Mouse (Mus musculus) limb, embryonic 15.5 days (tissue): ENCODE results near the gene Mrps18a. TPM values are rescaled to one million over a fixed set of nuclear protein-coding genes. Genes with fewer than 3 reads are reported as not detected.
A peak's percentile ranks its signal among the peaks of the same experiment; 100 is the strongest.

Source experiments
- ATAC-seq: fragments of 200-750 bp; cut with Nextera tagmentation; 2 replicates; pipeline ENCODE4 v1.8.0; 2017; ENCODE audit warnings: low read depth, moderate TSS enrichment; ENCODE audit not compliant: insufficient number of reproducible peaks, low FRiP score, low TSS enrichment
- H3K27ac ChIP-seq: fragments of 300-500 bp; sonication (generic); 2 replicates; pipeline ENCODE4 v1.5.1; 2015; ENCODE audit warnings: moderate library complexity, mild to moderate bottlenecking, inconsistent platforms
- H3K27me3 ChIP-seq: fragments of 300-500 bp; sonication (generic); 2 replicates; pipeline ENCODE4 v1.6.1; 2015; ENCODE audit warnings: inconsistent platforms
- H3K36me3 ChIP-seq: fragments of 300-500 bp; sonication (generic); 2 replicates; pipeline ENCODE4 v1.6.1; 2015; ENCODE audit warnings: inconsistent platforms
- H3K4me1 ChIP-seq: fragments of 300-500 bp; sonication (generic); 2 replicates; pipeline ENCODE4 v1.6.1; 2015; ENCODE audit warnings: inconsistent platforms
- H3K4me2 ChIP-seq: fragments of 300-500 bp; sonication (generic); 2 replicates; pipeline ENCODE4 v1.6.1; 2015; ENCODE audit warnings: mild to moderate bottlenecking, inconsistent platforms
- H3K4me3 ChIP-seq: fragments of 300-500 bp; sonication (generic); 2 replicates; pipeline ENCODE4 v1.5.1; 2015; ENCODE audit warnings: mild to moderate bottlenecking, inconsistent platforms
- H3K9ac ChIP-seq: fragments of 300-500 bp; sonication (generic); 2 replicates; pipeline ENCODE4 v1.6.1; 2015; ENCODE audit warnings: inconsistent platforms
- H3K9me3 ChIP-seq: fragments of 300-500 bp; sonication (generic); 2 replicates; pipeline ENCODE4 v1.6.1; 2016; ENCODE audit warnings: inconsistent platforms
- WGBS: fragments of 180-500 bp; shearing (Covaris S2); methylation state at CpG from one replicate; pipeline ENCODE4 v1.1.7; 2015; 5-methylcytosine and 5-hydroxymethylcytosine counted together
- polyA plus RNA-seq: library from polyadenylated mRNA; unstranded; fragments of >200 nt; fragmentation: Nextera tagmentation; extraction: Ambion mirVana; gene quantifications from 2 replicates; pipeline ENCODE4 v1.2.1, GENCODE M21; 2015

Mrps18a gene
- polyA plus RNA-seq, 1 experiment from 2014 or later, result 132 TPM

- Histone ChIP-seq H3K4me3 (no peak overlapping the region), H3K4me2 (no peak overlapping the region), H3K9me3 (no peaks in the 10 kb centered on the region), H3K27me3 (no peaks in the 10 kb centered on the region), H3K27ac (no peak overlapping the region), H3K4me1 (peaks cover 32% of the 10 kb centered on the region), H3K36me3 (no peaks in the 10 kb centered on the region), H3K9ac (no peak overlapping the region)
- WGBS, result 72% methylated on average over 2 of the region's 2 CpGs
- ATAC-seq, result no peak
Observed at GRCm38 (mm10) chr17:46079037-46079436, 31.7 kb upstream of the Mrps18a start.

DNA sequence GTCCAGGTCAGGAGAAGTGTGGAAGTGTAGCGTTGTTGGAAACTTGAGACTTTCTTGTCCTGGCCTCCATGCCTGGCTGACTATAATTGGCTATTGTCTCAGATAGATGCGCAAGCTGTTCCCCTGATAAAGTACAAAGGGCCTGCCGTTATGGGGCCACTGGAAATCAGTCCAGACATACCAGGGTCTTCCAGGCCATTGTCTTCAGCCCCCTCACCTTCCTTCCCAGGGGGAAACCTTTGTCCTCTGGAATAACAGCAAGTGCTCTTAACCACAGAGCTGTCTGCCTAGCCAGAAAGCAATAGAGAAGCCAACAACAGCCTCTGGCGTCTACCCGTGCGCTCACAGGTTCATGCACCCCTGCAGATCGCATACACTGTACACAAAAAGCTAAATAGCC is 30.4 kb upstream of the Mrps18a start:
- H3K27ac ChIP-seq, result no peak overlapping the region
- H3K4me1 ChIP-seq, result peaks cover 32% of the 10 kb centered on the region
- WGBS, result 76% methylated on average over 7 of the region's 7 CpGs
- no peak for ATAC-seq
- no peaks in the 10 kb centered on the region for H3K9me3 ChIP-seq
- no peak overlapping the region for H3K4me3 ChIP-seq
- H3K36me3 ChIP-seq, result no peaks in the 10 kb centered on the region
- no peak overlapping the region for H3K4me2 ChIP-seq
- H3K9ac ChIP-seq, result no peak overlapping the region
- H3K27me3 ChIP-seq, result no peaks in the 10 kb centered on the region

DNA sequence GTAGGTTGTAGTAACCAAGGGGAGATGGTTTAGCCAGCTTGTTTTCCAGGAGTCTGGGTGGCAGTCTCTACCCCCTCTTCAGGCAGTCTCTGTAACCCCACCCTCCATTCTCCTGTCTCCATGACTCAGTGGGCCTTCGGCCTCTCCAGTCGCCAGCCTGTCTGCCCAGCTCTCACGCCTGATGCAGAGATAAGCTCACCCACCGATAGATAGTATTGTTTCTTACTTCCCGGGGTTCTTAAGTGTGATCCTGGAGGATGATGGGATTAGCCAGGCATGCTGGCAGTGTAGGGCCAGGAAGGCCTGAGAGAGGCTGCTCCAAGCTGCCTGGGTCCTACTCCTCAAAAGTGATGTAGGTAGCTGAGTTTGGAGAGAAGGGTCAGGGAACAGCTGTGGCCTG is 29.7 kb upstream of the Mrps18a start:
- Histone ChIP-seq H3K4me3 (no peak overlapping the region), H3K4me1 (peaks cover 34% of the 10 kb centered on the region), H3K9me3 (no peaks in the 10 kb centered on the region), H3K36me3 (no peaks in the 10 kb centered on the region), H3K9ac (no peak overlapping the region), H3K27me3 (no peaks in the 10 kb centered on the region), H3K27ac (no peak overlapping the region), H3K4me2 (no peak overlapping the region)
- WGBS, result 71% methylated on average over 5 of the region's 5 CpGs
- no peak for ATAC-seq

GRCm38 (mm10) chr17:46081657-46082056 is 29.1 kb upstream of the Mrps18a start:
- 0 out of 2 replicates have a peak, but pooled peaks have one; percentile 25 for ATAC-seq
- H3K36me3 ChIP-seq, result no peaks in the 10 kb centered on the region
- no peak overlapping the region for H3K9ac ChIP-seq
- peaks cover 40% of the 10 kb centered on the region for H3K4me1 ChIP-seq
- H3K27me3 ChIP-seq, result no peaks in the 10 kb centered on the region
- H3K9me3 ChIP-seq, result no peaks in the 10 kb centered on the region
- H3K4me3 ChIP-seq, result no peak overlapping the region
- no peak overlapping the region; the same call in 1 of the 2 replicates for H3K27ac ChIP-seq
- H3K4me2 ChIP-seq, result no peak overlapping the region
- 55% methylated on average over 7 of the region's 7 CpGs for WGBS

DNA sequence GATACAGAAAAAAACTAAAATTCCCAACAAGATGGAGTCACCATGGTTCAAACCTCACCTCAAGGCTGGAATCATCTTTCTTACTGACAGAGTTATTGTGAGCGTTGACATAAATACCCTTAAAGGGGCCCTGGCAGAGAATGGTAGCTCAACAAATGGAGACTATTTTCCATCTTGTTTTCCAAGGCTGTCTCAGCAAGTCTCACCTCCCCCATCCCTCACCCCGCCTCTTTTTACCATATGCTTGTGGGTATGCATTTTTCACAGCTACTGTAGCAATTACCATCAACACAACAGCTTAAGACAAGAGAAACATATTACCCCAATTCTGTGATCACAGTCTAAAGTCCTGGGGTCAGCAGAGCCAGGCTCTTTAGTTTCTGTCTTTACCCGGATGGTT is 27.4 kb upstream of the Mrps18a start:
- H3K36me3 ChIP-seq, result no peaks in the 10 kb centered on the region
- no peak overlapping the region for H3K9ac ChIP-seq
- peak overlapping the region; percentile 29; the same call in 1 of the 2 replicates for H3K4me2 ChIP-seq
- no peaks in the 10 kb centered on the region for H3K9me3 ChIP-seq
- H3K27ac ChIP-seq, result peak overlapping the region; percentile 75
- ATAC-seq, result no peak
- H3K4me3 ChIP-seq, result no peak overlapping the region
- WGBS, result 74% methylated on average over 3 of the region's 3 CpGs
- no peaks in the 10 kb centered on the region for H3K27me3 ChIP-seq
- peaks cover 43% of the 10 kb centered on the region for H3K4me1 ChIP-seq

- peaks cover 43% of the 10 kb centered on the region for H3K4me1 ChIP-seq
- no peaks in the 10 kb centered on the region for H3K9me3 ChIP-seq
- 0% methylated on average over 10 of the region's 10 CpGs for WGBS
- H3K36me3 ChIP-seq, result no peaks in the 10 kb centered on the region
- peak; percentile 70 for ATAC-seq
- 0 out of 2 replicates have a peak overlapping the region, but pooled peaks have one; percentile 1 for H3K4me3 ChIP-seq
- H3K4me2 ChIP-seq, result peak overlapping the region; percentile 29
- peak overlapping the region; percentile 75 for H3K27ac ChIP-seq
- 0 out of 2 replicates have a peak overlapping the region, but pooled peaks have one; percentile 14 for H3K9ac ChIP-seq
- H3K27me3 ChIP-seq, result no peaks in the 10 kb centered on the region
Observed at GRCm38 (mm10) chr17:46084091-46084501, 26.7 kb upstream of the Mrps18a start.

- Histone ChIP-seq H3K9me3 (no peaks in the 10 kb centered on the region), H3K4me3 (no peak overlapping the region), H3K27ac (peak overlapping the region; percentile 43; the same call in 1 of the 2 replicates), H3K4me1 (peaks cover 41% of the 10 kb centered on the region), H3K9ac (no peak overlapping the region), H3K27me3 (no peaks in the 10 kb centered on the region), H3K36me3 (no peaks in the 10 kb centered on the region), H3K4me2 (no peak overlapping the region; the same call in 1 of the 2 replicates)
- peak; percentile 55; the same call in 1 of the 2 replicates for ATAC-seq
- WGBS, result 15% methylated on average over 17 of the region's 17 CpGs
Observed at GRCm38 (mm10) chr17:46086341-46086870, 24.4 kb upstream of the Mrps18a start.

DNA sequence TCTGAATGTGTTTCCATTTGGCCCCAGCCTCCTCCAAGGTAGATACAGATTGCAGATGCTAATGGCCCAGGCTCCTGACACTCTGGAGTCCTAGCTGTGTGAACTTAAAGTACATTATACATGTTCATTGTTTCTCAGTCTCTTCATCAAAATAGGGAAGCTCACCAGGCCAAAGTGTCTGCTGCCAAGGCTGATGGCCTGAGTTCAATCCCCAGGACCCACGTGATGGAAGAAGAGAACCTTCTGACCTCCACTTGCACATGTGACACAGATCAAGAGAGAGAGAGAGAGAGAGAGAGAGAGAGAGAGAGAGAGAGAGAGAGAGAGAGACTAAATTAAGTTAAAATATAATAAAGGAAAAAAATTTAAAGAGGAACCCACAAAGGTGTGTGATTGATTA is 19.4 kb upstream of the Mrps18a start:
- ATAC-seq, result no peak
- no peak overlapping the region for H3K27ac ChIP-seq
- no peaks in the 10 kb centered on the region for H3K9me3 ChIP-seq
- H3K9ac ChIP-seq, result no peak overlapping the region
- H3K4me1 ChIP-seq, result peaks cover 6% of the 10 kb centered on the region
- H3K36me3 ChIP-seq, result no peaks in the 10 kb centered on the region
- H3K4me3 ChIP-seq, result no peak overlapping the region
- no peak overlapping the region for H3K4me2 ChIP-seq
- no peaks in the 10 kb centered on the region for H3K27me3 ChIP-seq
- 67% methylated on average over 1 of the region's 1 CpGs for WGBS

- no peaks in the 10 kb centered on the region for H3K27me3 ChIP-seq
- no peak overlapping the region for H3K4me3 ChIP-seq
- no peak overlapping the region for H3K9ac ChIP-seq
- no peaks in the 10 kb centered on the region for H3K9me3 ChIP-seq
- WGBS, result 62% methylated on average over 14 of the region's 14 CpGs
- H3K36me3 ChIP-seq, result no peaks in the 10 kb centered on the region
- ATAC-seq, result no peak
- peaks cover under 1% of the 10 kb centered on the region; the same call in 1 of the 2 replicates for H3K4me1 ChIP-seq
- no peak overlapping the region for H3K4me2 ChIP-seq
- no peak overlapping the region for H3K27ac ChIP-seq
Observed at GRCm38 (mm10) chr17:46091899-46092298, 18.9 kb upstream of the Mrps18a start.

DNA sequence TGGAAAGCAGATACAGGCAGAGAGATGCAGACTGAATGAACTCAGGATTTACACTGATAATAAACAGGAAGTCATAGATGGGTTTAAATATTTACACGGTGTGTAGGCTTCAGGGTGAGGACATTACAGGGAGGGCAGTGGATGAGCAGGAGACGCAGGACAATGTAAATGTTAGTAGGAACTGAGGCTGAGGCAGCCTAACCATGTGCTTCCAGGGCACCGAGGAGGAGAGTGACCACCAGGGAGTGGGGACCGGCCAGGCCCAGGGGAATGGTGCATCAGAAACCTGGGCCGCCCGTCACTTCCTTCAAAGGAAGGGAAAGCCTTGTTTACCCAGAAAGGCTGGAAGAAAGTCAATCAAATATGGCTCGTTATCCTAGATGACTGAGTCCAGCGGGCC is 12.3 kb upstream of the Mrps18a start:
- Histone ChIP-seq H3K4me2 (no peak overlapping the region), H3K27ac (no peak overlapping the region), H3K27me3 (no peaks in the 10 kb centered on the region), H3K4me3 (no peak overlapping the region), H3K36me3 (no peaks in the 10 kb centered on the region), H3K9ac (no peak overlapping the region), H3K4me1 (no peaks in the 10 kb centered on the region), H3K9me3 (no peaks in the 10 kb centered on the region)
- ATAC-seq, result no peak
- WGBS, result 51% methylated on average over 8 of the region's 8 CpGs

DNA sequence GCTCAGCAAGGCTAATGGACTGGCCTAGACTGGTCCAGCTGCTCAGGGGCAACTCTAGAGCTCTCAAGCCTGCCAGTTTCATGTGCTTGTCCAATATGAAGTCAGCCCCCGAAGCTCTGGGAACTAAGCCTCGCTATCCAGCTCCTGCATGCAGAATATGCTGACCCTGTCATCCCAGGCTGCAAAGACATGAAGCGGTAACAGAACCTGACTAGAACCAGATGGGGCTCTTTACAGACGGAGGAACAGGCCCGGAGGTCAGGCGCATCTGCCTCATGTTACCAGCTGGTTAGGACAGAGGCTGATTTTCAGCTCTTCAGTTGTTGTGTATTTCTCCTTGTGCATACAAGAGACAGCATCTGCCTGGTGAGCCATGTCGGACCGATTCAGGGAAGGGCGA is 8.9 kb upstream of the Mrps18a start:
- Histone ChIP-seq H3K9ac (no peak overlapping the region), H3K4me1 (peaks cover 8% of the 10 kb centered on the region), H3K36me3 (no peaks in the 10 kb centered on the region), H3K27me3 (no peaks in the 10 kb centered on the region), H3K27ac (no peak overlapping the region), H3K4me2 (no peak overlapping the region), H3K9me3 (no peaks in the 10 kb centered on the region), H3K4me3 (no peak overlapping the region)
- 70% methylated on average over 9 of the region's 9 CpGs for WGBS
- no peak for ATAC-seq

DNA sequence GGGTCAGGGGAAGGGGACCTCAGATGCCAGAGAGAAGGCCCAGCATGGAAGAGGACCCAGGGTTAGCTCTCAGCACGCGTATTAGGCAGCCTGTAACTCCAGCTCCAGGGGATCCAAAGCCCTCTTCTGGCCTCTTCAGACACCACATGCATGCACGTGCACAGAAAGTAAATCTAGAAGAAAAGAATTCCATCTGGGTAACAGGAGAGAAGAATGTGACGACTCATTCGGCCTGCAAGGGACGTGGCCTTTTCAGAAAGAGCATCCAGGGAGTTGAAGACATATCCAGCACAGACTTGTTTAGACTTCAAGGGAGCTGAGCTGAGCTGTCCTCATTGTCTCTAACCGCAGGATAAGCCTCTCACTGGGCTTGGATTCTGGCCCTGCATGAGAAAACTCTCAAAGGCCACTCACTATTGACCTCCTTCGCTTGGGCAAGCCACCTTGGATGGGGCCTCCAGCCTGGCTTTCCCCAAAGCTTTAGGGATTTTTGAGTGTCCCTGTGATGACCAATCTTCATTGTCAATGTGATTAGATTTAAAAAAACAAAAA is 8.1 kb upstream of the Mrps18a start:
- Histone ChIP-seq H3K4me1 (peaks cover 8% of the 10 kb centered on the region), H3K9ac (no peak overlapping the region), H3K9me3 (no peaks in the 10 kb centered on the region), H3K4me3 (no peak overlapping the region), H3K36me3 (no peaks in the 10 kb centered on the region), H3K27me3 (no peaks in the 10 kb centered on the region), H3K27ac (no peak overlapping the region), H3K4me2 (no peak overlapping the region)
- ATAC-seq, result no peak
- WGBS, result 61% methylated on average over 8 of the region's 8 CpGs
